Mouse (Mus musculus) urinary bladder, postnatal 10 days (tissue): Measurements from ENCODE around the gene Dzip1.

Experiments used
- DNase-seq: peaks from one replicate; pipeline ENCODE4 v3.0.0; 2022; ENCODE audit warnings: low spot score

The Dzip1 gene

DNA sequence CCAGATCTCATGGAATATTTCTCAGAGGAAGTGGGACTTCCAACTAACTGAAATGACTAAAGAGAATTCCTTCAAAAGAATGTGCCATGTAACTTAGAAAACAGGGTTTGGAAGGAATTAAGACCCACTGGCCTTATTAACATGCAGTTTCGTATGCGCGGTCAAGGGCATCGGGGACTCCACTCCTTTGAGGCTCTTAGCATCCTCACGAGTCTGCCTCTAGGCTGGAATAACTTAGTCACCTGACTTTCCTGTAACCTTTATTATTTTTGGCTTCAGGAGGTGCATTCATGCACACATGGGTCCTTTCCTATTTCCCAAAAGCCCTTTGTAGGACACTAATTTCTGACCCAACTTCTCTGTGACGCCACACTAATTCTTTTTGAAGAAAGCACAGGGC is 92.0 kb downstream of the Dzip1 start:
- no peak for DNase-seq

DNA sequence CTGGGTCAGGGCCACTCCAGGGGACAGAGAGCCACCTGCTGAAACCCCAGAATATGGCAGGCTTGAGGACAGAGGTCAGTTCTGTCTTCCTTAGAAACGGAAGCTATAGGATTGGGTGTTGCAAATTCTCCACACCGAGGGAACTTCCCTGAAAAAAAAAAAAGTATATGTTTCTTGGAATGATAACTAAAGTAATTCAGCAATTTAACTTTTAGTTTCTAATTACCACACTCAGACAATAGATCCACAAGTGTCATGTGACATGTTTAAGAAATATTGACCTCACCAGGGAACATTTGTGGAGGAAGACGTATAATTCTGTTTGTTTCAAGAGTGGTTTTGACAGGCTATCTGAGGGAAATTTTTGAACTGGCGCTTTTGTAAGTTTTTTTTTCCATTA is 93.7 kb downstream of the Dzip1 start:
- DNase-seq = no peak

DNA sequence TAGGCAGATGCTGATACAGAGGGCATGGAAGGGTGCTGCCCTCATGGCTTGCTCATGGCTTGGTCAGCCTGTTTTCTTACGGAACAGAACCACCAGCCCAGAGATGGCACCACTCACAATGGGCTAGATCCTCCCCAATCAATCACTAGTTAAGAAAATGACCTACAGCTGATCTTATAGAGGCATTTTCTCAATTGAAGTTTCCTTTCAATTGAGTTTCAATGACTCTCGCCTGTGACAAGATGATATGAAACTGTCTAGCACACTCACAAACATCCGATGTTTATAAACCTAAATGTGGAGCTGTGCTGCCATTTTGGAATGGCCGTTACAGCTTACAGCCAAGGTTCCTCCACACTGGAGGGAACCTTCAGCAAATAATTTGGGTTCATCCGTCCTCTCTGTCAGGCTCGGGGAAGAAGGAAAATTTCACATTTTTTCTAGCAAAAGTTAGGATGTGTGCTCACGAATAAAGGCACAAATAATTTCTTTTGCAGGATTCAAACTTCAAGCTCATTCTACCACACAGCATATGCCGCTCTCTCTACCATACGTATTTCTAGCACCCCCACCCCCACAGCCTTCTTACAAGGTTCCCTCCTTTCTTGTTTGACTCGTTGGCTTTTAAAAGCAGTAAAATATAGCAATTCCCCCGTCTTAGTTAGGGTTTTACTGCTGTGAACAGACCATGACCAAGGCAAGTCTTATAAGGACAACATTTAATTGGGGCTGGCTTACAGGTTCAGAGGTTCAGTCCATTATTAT is 95.7 kb downstream of the Dzip1 start:
- no peak for DNase-seq

DNA sequence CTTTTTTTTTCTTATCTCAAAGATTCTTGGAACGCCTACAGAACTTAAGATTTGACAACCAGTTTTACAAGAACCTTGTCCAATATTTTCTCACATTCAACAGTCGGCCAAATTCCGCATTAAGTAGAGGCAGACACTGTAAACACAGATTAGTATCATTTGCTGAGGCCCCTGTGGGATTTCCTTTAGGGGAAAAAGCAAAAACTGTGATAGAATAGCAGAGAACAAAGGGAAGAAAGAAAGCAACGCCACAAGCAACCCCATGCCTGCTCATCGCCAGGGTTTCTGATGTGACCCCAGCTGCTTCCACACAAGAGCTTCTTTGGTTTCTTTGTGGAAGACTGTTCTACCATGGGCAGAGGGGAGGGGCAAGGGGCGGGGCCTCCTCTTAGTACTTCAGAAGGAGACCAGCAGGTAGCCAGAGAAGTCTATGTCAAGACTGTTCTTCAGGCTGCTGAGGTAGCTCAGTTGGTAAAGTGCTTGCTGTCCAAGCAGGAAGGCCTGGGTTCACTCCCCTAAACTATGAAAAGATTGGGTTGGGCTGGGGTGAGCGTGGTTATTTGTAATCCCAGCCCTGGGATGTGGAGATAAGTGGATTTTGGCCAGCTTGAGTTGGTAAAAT is 97.9 kb downstream of the Dzip1 start:
- DNase-seq = no peak

DNA sequence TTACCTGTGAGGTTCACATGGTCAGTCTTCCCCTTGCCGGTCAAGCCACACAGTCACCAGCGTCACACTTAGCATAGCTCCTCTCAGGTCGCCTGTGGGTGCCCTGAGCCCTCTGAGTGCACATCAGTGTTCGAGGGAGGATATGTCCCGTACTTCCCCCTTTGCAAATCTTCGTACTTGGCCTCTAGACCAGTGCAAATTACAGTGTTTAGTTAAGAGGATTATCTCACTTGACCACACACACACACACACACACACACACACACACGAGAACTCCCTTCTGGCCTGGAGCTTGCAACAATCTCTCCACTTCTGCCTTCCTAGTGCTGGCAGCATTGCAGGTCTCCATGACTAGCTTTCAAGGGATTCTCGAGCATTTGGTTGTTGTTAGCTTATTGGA is 98.9 kb downstream of the Dzip1 start:
- no peak for DNase-seq
